Mouse (Mus musculus): Measurements from ENCODE around the gene Phrf1.

DNA sequence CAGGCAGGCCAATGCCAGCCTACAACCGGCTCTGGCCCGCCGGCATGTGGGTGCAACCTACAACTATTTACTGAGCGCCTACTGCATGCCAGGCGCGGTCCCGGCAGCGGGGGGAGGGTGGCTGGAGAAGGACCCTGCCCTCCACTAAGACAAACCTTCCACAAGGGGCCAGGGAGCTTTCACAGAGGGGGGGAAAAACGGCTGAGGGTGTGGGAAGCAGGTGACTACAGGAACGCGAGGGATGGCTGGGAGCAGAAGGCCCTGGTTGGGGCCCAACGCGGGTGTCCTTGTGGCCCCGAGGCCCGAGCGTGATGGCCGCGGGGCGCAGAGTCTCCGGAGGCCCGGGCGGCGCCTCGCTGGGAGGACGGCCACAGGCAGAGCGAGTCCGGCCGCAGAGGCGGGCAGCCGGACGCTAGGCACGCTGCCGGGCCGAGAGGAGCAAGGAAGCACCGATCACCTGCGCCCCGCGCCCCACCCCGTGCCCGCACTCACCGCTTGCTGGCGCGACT, 35.2 kb upstream of the Phrf1 start:
- no peak for TF ChIP-seq CTCF (IDR thresholded peaks at IDR 0.05)
- TF ChIP-seq POLR2A (IDR thresholded peaks at IDR 0.05; ENCODE audit: insufficient read depth, low read depth, low read length) = no peak
